Mouse (Mus musculus) left cerebral cortex, postnatal 4 days (tissue): Measurements from ENCODE around the gene Esd. TPM values are rescaled to one million over a fixed set of nuclear protein-coding genes. Genes with fewer than 3 reads are reported as not detected.
A peak's percentile ranks its signal among the peaks of the same experiment; 100 is the strongest.

Experiments used
- DNase-seq: peaks from one replicate; pipeline ENCODE4 v3.0.0-alpha.2; 2022
- intact Hi-C: fragments of 180-260 bp; cut with DNase I; formaldehyde crosslinking; loops from one replicate; pipeline ENCODE4 v1.15.1; 2025
- total RNA-seq, 2 experiments: library from RNA; stranded (reverse); gene quantifications; 2 replicates each; pipeline ENCODE4 v1.2.3; 2021

Gene Esd
- total RNA-seq, 2 experiments from 2014 or later = 96.8 to 98.7 TPM

DNA sequence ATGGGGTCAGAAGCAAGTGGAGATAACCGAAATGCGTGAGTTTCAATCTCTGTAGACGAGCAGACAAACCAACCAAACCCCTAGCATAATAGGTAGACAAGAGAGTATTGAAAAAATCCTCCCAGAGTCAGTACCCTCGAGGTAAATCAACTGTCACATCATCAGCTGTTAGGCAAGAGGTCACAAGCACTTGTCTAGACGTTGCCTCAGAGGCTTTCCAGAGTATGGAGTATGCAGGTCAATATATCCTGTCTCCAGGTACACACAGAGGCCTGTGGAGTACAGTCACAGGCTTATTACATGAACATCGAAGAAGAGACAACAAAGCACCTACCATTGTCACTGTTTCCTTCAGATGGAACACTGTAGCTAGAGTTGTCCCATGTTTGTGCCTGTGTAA lies 60.7 kb downstream of the Esd start:
- intact Hi-C loops = no loop called here
- DNase-seq = no peak

DNA sequence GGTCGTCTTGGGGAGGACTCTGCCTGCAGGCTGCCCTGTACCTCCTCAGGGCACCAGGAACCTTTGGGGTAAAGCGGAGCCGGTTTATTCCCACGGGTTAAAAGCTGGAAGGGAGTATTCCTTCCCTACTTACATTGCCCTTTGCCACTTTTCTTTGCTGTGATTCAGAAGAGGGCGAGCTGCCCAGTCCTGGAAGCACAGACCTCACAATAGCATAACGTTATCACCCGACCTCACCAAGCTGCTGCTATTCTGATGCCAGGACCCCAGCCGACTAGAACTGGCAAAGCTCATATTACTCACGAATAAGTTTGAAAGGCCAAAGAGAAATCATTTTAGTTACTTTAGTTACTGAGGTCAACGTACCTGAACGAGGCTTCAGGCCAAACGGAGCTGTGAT lies 62.8 kb downstream of the Esd start:
- intact Hi-C loops = no loop called here
- peak; percentile 13 for DNase-seq

DNA sequence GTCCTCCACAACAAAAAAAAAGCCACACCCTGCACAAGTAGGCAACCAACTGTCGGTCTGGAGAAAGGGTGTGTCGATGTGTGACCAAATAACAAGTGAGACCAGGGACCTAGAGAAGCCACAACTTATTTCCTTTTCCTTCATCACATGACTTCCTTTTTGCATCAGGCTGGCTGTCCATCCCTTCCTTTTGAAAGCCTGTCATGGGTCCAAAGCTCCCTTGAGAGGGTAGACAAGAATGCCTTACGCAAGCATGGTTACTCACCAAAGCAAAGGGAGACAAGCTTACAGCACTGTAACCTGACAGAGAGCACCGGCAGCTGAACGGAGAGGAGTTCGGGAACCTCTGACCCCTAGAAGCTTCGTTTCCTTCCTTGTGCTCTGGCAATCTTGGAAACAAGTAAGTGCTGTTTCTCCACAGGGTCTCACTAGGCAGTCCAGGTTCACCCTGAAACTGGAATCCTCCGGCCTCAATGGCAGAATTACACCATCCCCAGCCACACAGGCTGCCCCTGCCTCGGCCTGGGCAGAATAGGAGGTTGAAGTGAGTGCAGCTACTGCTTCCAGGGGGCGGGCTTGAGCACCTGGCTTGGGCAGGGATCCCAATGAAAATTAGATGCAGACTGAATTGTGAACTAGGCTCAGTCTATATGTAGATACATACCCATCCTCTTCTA lies 65.4 kb downstream of the Esd start:
- no peak for DNase-seq
- intact Hi-C loops = no loop called here

DNA sequence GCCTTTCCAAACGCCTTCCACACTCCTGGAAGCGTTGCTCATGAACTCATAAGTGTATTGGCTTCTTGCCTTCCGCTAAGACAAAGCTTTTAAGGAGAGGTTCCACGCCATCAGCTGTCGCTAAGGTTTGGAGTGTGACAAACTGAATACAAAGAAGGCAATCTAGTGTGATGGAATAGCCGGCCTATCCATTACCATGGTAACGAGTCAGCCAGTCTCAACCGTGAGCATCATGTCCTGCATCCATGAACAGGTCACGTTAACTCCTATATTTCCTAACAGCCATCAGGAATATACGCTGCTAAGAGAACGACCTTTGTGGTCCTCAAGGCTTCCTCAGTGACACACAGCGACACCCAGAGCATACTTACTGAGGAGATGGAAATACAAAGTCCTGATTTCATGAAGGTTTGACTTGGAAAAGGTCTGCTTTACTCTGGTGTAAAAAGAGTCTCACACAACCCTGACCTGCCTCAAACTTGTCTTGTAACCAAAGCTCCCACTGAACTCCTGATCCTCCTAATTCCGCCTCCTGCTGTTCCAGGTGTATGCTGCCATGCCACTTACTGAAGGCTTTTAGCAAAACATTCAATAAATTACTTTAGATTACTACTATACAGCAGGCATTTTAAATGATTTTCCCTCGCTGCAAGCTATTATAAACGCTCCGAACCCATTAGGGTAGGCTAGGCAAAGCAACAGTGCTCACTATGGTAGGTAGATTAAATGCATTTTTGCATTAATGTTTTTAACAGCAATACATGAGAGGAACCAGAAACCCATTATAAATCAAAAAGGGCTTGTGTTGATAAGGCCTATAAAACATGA lies 66.2 kb downstream of the Esd start:
- no peak for DNase-seq
- intact Hi-C loops = no loop called here

Other genes with a start within 250 kb of the Esd start
- 1 to 10 TPM; 8.6 to 9.8 TPM for gene Htr2a, start 91.5 kb upstream of the Esd start, total RNA-seq
- 10 to 100 TPM; 40.9 to 43.4 TPM for gene Lrch1, start 215.6 kb downstream of the Esd start, total RNA-seq